Mouse (Mus musculus) C2C12 (cell line): ENCODE results near the gene Slc29a4.

Experiments
- CEBPB ChIP-seq: IDR thresholded peaks from one replicate; pipeline ENCODE4 v1.6.1; 2011; ENCODE audit warnings: low read depth, mild to moderate bottlenecking, control low read depth, moderate library complexity
- CTCF ChIP-seq: IDR thresholded peaks from one replicate; pipeline ENCODE4 v1.5.1; 2011; ENCODE audit not compliant: control insufficient read depth, insufficient read depth, insufficient read length
- FOSL1 ChIP-seq: IDR thresholded peaks from one replicate; pipeline ENCODE4 v1.8.0; 2011; ENCODE audit warnings: mild to moderate bottlenecking, low read length; ENCODE audit not compliant: poor library complexity, insufficient read depth, severe bottlenecking
- MYOD1 ChIP-seq: IDR thresholded peaks from one replicate; pipeline ENCODE4 v1.6.1; 2011; ENCODE audit warnings: low read depth; ENCODE audit not compliant: control insufficient read depth, insufficient read length
- MYOG ChIP-seq: IDR thresholded peaks from one replicate; pipeline ENCODE4 v1.6.1; 2011; ENCODE audit not compliant: control insufficient read depth, insufficient read length; ENCODE audit errors: extremely low read depth
- USF1 ChIP-seq: IDR thresholded peaks from one replicate; pipeline ENCODE4 v1.6.1; 2011; ENCODE audit warnings: low read depth, mild to moderate bottlenecking, control low read depth, moderate library complexity

GRCm38 (mm10) chr5:142696258-142696657 is 3.9 kb downstream of the Slc29a4 start:
- TF ChIP-seq CTCF (no peak), MYOG (no peak), MYOD1 (no peak), USF1 (no peak), FOSL1 (no peak), CEBPB (no peak)
